Mouse (Mus musculus) G1E (cell line): Measurements from ENCODE around the gene Hoxd8.

ENCODE experiments used
- CTCF ChIP-seq: IDR thresholded peaks from 2 replicates; pipeline ENCODE4 v1.5.1; 2012; ENCODE audit warnings: low read depth, low read length, inconsistent platforms, mixed read lengths
- GATA1 ChIP-seq: IDR thresholded peaks from 2 replicates; pipeline ENCODE4 v1.6.1; 2012; ENCODE audit warnings: borderline replicate concordance, low read length, inconsistent platforms, mixed read lengths
- POLR2AphosphoS5 ChIP-seq: IDR thresholded peaks from 2 replicates; pipeline ENCODE4 v1.6.1; 2012; ENCODE audit warnings: low read depth, low read length, inconsistent platforms; ENCODE audit not compliant: insufficient replicate concordance

DNA sequence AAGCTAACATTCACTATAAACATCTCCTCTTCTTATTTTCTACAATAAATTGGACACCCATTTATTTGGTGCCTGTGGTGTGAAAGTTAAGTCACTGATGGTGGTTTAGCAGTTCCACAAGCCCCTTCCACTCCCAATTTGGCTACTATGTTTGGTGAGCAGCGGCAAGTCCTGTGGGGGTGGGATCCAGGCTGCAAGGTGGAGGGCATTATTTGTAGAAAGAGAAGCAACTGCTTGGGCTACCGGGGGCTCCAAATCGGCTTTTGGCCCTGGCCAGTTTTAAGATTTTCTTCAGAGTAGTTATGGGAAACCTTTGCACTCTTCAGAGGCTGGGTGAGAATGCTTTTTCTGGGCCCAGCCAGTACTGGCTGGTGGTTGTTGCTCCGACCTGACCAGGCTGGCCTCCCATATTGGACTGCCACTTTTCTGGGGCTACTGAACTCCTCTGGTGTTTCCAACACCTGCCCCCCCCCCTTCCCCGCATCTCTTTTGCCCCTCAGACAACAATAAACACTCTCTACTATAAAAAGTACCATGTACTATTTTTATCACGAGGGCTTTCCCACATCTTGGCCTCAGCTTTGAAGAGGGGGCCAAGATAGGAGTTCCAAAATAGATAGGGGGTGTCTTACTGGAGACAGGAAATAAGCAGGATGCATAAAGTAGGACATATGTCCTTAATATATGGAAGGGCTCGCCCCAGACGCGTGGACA lies 27.5 kb downstream of the Hoxd8 start:
- TF ChIP-seq CTCF (no peak), GATA1 (no peak), POLR2AphosphoS5 (no peak)
